Mouse (Mus musculus) urinary bladder, postnatal 25 days (tissue): ENCODE data around the gene Npas3.

Experiments
- DNase-seq: peaks from one replicate; pipeline ENCODE4 v3.0.0; 2022; ENCODE audit warnings: low spot score

Gene Npas3

DNA sequence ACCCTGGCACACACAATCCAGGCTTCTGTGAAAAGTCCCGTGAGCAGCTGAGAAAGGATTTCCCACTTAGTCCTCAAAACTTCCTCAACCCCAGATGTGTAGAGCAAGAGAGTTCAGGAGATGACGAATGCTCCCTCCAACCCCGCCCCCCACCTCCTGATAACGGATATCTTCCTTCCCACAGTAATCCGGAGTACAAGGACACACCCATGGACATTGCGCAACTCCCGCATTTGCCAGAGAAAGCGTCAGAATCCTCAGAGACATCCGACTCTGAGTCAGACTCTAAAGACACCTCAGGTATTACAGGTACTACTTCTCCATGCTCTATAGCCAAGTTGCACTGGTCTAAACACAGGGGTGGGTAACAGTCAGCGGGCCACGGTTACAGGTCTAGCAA, 817.1 kb downstream of the Npas3 start:
- no peak for DNase-seq

DNA sequence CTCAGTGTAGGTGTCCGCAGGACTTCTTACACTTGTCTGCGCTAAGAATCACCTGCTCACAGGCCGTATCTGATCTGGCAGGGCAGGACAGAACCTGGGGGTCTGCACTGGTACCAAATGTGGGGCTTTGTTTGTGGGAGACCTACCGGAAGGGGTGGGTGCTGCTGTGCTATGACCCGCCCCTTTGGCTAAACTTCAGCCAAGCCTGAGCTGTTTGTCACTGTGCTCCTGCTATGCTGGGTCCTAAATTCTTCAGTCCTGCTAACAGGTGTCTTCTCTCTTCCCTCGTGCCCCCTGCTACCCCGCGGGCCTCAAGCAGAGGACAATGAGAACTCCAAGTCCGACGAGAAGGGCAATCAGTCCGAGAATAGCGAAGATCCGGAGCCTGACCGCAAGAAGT, 818.9 kb downstream of the Npas3 start:
- DNase-seq = no peak

GRCm38 (mm10) chr12:54067886-54068756, 819.6 kb downstream of the Npas3 start:
- peak; percentile 16 for DNase-seq

DNA sequence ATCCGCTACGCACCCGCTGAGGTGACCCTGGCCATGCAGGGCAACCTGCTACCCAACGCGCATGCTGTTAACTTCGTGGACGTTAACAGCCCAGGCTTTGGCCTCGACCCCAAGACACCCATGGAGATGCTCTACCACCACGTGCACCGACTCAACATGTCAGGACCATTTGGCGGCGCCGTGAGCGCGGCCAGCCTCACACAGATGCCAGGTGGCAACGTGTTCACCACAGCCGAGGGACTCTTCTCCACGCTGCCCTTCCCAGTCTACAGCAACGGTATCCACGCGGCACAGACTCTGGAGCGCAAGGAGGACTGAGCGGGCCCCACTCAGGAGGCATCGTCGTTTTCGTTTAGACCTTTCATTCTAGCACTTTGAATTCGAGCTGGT, 820.3 kb downstream of the Npas3 start:
- DNase-seq = no peak

GRCm38 (mm10) chr12:54074012-54074411, 825.5 kb downstream of the Npas3 start:
- DNase-seq = no peak

DNA sequence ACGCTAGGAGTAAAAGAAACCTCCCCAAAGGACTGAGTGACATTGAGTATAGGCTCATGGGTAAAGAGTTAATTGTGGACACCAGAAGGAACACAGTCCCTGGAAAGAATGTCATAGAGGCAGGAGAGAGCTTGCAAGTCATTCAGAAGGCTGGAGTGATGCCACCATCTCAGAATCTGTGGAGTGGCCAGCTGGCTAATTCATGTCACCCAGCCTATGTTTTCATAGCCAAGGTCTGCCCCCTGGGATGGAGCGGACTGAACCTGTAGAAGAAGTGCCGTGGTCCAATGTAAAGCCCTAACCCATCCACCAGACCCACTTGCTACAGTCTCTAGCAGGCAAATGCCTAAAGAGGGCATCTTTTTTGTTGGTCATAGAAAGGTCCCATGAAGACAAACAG, 832.5 kb downstream of the Npas3 start:
- no peak for DNase-seq

GRCm38 (mm10) chr12:54093729-54094128, 845.3 kb downstream of the Npas3 start:
- DNase-seq = no peak

DNA sequence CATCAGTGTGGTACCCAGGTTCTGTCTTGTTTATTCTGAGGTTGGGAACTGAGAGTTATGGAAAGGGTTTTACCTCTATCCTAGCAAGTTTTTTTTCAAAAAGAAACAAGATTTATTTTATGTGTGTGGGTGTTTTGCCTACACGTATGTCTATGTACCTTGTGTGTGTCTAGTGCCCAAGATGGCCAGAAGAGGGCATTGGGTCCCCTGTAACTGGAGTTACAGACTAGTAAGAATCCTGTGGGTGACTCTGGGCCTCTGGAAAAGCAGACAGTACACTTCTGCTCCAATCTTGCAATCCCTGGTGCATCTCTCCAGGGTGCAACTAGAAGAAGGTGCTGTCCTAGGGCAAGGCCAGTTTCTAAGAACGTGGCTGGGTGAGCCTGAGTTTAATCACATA, 848.0 kb downstream of the Npas3 start:
- no peak for DNase-seq

DNA sequence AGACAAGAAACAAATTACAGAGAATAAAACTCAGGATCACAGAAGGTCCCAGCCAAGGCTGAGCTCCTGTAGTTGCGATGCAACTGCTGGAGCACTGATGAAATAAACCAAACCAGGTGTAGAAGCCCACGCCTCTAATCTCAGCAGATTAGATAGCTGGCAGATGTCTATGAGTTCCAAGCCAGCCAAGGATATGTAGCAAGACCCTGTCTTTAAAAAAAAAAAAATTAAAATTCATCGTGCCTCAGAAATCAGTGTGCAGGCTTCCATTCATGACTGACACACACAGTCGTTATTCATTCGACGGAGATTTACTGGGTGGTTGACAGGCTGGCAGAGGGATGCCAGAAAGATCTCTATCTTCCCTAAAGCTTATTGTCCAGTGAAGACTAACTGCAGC, 849.7 kb downstream of the Npas3 start:
- DNase-seq = no peak

DNA sequence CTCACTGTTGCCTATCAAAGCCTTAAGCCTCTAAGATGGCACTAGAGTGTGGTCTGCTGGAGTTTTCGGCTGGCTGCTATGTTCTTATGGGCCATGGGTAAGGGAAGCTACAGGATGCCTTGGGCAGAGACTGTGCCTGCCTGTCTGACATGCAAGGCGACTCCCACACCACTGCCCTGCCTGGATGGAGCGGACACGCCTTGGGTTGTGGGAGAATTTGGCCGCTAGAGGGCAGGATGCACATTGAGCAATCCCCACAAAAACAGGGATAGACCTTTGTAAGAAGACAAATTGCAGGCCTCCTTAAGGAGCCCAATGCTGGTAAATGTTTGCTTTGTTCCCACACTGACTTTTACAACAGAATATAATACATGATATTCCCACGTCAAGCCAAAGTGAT, 850.3 kb downstream of the Npas3 start:
- peak; percentile 76 for DNase-seq

DNA sequence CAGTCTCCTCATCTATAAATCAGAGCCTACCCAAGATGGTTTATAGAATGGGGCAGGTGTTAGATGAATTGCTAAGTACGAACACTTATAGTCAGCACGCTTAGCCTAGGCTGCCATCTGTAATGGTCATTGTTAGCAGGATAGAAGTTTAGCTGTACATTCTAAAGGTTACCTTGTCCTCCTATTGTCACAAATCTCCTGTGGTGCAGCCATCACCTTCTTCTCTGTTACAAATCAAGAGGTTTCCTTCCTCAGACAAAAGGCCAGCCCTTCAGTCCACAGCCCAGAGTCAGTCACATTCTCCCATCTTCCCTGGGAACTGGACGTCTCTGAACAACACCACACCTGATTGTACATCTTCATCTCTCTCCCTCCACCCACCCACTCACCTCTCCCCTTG, 851.0 kb downstream of the Npas3 start:
- DNase-seq = no peak

GRCm38 (mm10) chr12:54101307-54101870, 852.9 kb downstream of the Npas3 start:
- DNase-seq = no peak

GRCm38 (mm10) chr12:54102500-54102899, 854.0 kb downstream of the Npas3 start:
- DNase-seq = no peak

DNA sequence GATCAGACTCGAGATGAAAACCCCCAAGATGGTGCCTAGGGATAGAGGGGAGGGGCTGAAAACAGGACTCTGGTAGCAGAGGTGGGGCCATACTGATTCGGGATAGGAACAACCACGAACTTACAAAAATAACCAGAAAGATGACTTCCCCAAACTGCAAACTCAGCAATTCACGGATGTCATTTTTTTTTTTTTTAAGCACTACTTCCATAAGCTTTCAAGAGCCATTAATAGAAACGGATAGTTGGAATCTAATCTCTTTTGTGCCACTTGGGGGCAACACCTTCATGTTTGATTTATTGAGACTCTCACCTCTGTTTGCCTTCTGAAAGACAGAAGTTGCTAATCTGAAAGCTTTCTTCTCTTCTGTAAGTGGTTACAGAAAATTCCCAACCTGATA, 857.1 kb downstream of the Npas3 start:
- no peak for DNase-seq

DNA sequence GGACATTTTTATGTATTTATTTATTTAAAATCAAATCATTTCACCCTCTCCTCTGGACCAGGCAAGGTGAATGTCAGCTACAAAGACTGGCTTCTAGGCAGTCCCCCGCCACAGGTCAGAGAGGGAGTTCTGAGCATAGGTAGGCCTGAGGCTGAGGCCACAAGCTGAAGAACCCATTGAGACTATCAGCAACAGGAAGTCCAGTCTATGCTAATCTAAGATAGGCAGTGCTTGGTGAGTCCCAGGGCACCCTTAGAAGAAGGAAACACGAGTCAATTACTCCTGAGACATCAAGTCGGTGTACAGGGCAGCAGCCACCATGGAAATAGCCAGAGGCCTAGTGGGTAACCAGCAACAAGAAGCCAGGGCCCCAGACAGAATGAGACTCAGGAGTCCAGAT, 857.5 kb downstream of the Npas3 start:
- no peak for DNase-seq

DNA sequence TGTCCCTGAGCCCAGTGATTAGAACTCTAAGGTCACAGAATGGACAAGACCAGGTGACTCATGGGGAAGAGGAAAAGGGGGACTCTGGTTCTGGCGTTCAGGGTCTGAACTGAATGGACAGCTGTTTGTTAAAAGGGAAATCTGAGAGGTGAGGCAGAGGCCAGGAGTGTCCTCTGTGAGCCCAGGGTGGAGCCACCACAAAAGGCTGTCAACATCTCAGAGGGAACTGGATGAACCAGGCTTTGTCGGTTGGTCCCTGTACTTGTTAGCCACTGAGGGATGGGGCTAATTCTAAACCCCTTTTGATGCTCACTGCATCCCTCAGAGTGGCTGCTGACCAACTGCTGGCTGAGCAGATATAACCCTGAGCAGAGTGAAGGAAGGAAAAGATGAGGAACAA, 861.9 kb downstream of the Npas3 start:
- DNase-seq = no peak

GRCm38 (mm10) chr12:54110930-54111329, 862.5 kb downstream of the Npas3 start:
- no peak for DNase-seq

DNA sequence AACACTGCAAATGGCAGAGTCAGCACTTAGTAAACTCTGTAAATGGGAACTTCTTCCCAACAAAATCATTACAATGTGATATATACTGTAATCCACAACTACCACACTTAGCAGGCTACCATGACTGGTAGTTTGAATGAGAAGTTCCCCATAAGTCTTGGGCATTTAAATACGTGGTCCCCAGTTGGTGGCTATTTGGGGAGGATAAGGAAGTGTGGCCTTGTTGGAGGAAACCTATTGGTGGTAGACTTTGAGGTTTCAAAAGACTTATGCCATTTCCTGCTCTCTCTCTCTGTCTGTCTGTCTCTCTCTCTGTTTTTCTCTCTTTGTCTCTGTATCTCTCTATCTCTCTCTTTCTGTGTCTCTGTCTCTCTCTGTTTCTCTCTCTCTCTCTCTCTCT, 871.9 kb downstream of the Npas3 start:
- DNase-seq = no peak

GRCm38 (mm10) chr12:54121286-54121685, 872.8 kb downstream of the Npas3 start:
- no peak for DNase-seq
